Mouse (Mus musculus) heart, postnatal 36 days (tissue): ENCODE measurements around the gene Tas2r137. TPM values are rescaled to one million over a fixed set of nuclear protein-coding genes. Genes with fewer than 3 reads are reported as not detected.

Source experiments
- DNase-seq, 2 experiments: peaks; one replicate each; pipeline ENCODE4 v3.0.0; 2021 to 2022
- intact Hi-C: fragments of 180-260 bp; cut with DNase I; formaldehyde crosslinking; loops from one replicate; pipeline ENCODE4 v1.15.1; 2025
- total RNA-seq, 2 experiments: library from RNA; stranded (reverse); gene quantifications; 2 replicates each; pipeline ENCODE4 v1.2.3; 2021

Tas2r137 gene
- not detected for total RNA-seq

GRCm38 (mm10) chr6:40490933-40491332, at the start of gene Tas2r137:
Gene Tas2r137 (plus strand): TSS chr6:40491233.
- DNase-seq, result no peak
- intact Hi-C loops, result no loop called here

- DNase-seq, result no peak
- intact Hi-C loops, result no loop called here
These were observed 49.8 kb upstream of the Tas2r137 start for GRCm38 (mm10) chr6:40441276-40441675.

- DNase-seq, result no peak
- intact Hi-C loops, result no loop called here
These were observed 49.3 kb upstream of the Tas2r137 start for GRCm38 (mm10) chr6:40441755-40442154.

GRCm38 (mm10) chr6:40443281-40443928, 47.6 kb upstream of the Tas2r137 start:
- no peak for DNase-seq
- intact Hi-C loops, result no loop called here

- intact Hi-C loops, result no loop called here
- no peak for DNase-seq
These were observed 42.4 kb upstream of the Tas2r137 start for GRCm38 (mm10) chr6:40448626-40449025.

GRCm38 (mm10) chr6:40454436-40455041, 36.5 kb upstream of the Tas2r137 start:
- intact Hi-C loops, result no loop called here
- DNase-seq, result no peak

- no peak for DNase-seq
- intact Hi-C loops, result no loop called here
These were observed 25.3 kb upstream of the Tas2r137 start for GRCm38 (mm10) chr6:40465710-40466109.

GRCm38 (mm10) chr6:40470916-40471719, 19.9 kb upstream of the Tas2r137 start, which contains the start of gene Ssbp1:
Gene Ssbp1 (plus strand): TSS chr6:40471352.
- peak; percentile 89 to 92 for DNase-seq
- intact Hi-C loops, result loop anchor here (1.0 kb wide), 1 partner anchor 146 kb away; the partner anchor contains the start of gene Agk

GRCm38 (mm10) chr6:40471720-40472010, 19.4 kb upstream of the Tas2r137 start:
- DNase-seq, result no peak
- intact Hi-C loops, result loop anchor here (1.0 kb wide), 1 partner anchor 146 kb away; the partner anchor contains the start of gene Agk

- intact Hi-C loops, result no loop called here
- DNase-seq, result no peak
These were observed 14.9 kb upstream of the Tas2r137 start for GRCm38 (mm10) chr6:40476132-40476531.

- no peak for DNase-seq
- intact Hi-C loops, result loop anchor here (2.0 kb wide), 1 partner anchor 209 kb away; no protein-coding TSS in a partner anchor
These were observed 11.3 kb upstream of the Tas2r137 start for GRCm38 (mm10) chr6:40479705-40480104.

- no peak for DNase-seq
- intact Hi-C loops, result no loop called here
These were observed 8.7 kb upstream of the Tas2r137 start for GRCm38 (mm10) chr6:40482318-40482717.

GRCm38 (mm10) chr6:40493229-40493628, 2.2 kb downstream of the Tas2r137 start, which contains the start of gene Tas2r108:
Gene Tas2r108 (plus strand): TSS chr6:40493529.
- DNase-seq, result no peak
- intact Hi-C loops, result no loop called here

GRCm38 (mm10) chr6:40519408-40519807, 28.4 kb downstream of the Tas2r137 start, which contains the start of gene Prss37:
Gene Prss37 (minus strand): TSS chr6:40519508.
- intact Hi-C loops, result no loop called here

More at GRCm38 (mm10) chr6:40519408-40519807, 28.4 kb downstream of the Tas2r137 start, which contains the start of gene Prss37:
- no peak for DNase-seq

Other genes starting within 250 kb of the Tas2r137 start
- 10 to 100 TPM; 17.9 to 18.1 TPM for gene Agk, start 166.1 kb upstream of the Tas2r137 start, total RNA-seq
- gene E330009J07Rik, start 55.1 kb upstream of the Tas2r137 start, total RNA-seq, result 1 to 10 TPM; 3.6 to 4.1 TPM
- gene Wee2, start 52.1 kb upstream of the Tas2r137 start, total RNA-seq, result not detected
- gene Ssbp1, start 19.9 kb upstream of the Tas2r137 start, total RNA-seq, result 10 to 100 TPM; 35.6 to 38.0 TPM
- not detected for gene Tas2r108, start 2.3 kb downstream of the Tas2r137 start, total RNA-seq
- not detected for gene Prss37, start 28.3 kb downstream of the Tas2r137 start, total RNA-seq
- gene Olfr461, start 63.8 kb downstream of the Tas2r137 start, total RNA-seq, result not detected
- not detected for gene Olfr460, start 78.3 kb downstream of the Tas2r137 start, total RNA-seq
- gene Clec5a, start 94.6 kb downstream of the Tas2r137 start, total RNA-seq, result 1 to 10 TPM in 1 of 2 experiments, under 1 TPM in 1; 0.87 to 1.0 TPM
- not detected for gene Tas2r138, start 122.1 kb downstream of the Tas2r137 start, total RNA-seq
- under 1 TPM in 1 of 2 experiments, not detected in 1; 0.27 TPM for gene Mgam, start 137.6 kb downstream of the Tas2r137 start, total RNA-seq